Mouse (Mus musculus): Measurements from ENCODE around the gene Rcvrn.

DNA sequence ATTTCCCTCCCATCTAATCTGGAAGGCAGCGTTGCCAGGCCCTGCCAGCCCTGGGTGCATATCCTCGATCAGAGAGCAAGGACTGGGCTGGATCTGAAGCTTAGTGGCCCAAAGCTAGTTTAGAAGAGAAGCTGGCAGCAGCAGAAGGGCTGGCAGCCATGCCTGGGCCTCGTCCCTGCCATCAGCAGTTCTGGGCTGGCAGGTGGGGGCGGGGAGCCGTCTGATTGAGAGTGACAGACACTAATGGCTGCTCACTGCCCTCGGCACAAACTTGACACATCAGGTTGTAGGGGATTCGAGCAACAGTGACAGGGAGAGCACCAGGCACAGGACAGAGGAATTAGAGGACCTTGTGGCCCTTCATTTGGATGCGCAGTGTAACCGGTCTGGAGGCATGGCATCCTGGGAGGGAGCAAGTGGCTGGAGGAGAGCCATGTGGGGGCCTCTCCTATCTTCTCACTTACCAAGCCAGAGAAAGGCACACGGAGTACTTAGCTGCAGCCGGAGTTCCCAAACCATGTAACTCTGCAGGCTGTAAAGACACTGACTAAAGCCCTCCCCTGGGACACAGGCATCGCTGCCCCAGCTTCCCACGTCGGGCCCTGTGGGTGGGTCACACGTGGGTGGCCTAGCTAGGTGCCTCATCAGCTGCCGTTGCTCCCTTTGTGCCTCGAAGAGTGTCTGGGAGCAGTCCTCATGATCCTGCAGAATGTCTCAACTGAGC is 39.7 kb upstream of the Rcvrn start:
- TF ChIP-seq CTCF (IDR thresholded peaks at IDR 0.05; ENCODE audit: low read depth): no peak
- no peak for TF ChIP-seq EP300 (optimal IDR thresholded peaks at IDR 0.05)
